Mouse (Mus musculus) spleen, postnatal 4 days (tissue): ENCODE measurements at regions not wholly inside any gene's neighbourhood (a gene's known extent, or its start where the extent isn't known, plus 50 kb on each side); places are given as distances from the start of the nearest gene placed in this dataset.
A peak's percentile ranks its signal among the peaks of the same experiment; 100 is the strongest.

ENCODE experiments used
- DNase-seq, 2 experiments: peaks; one replicate each; pipeline ENCODE4 v3.0.0; 2022; ENCODE audit warnings: low spot score in 2 of 2

DNA sequence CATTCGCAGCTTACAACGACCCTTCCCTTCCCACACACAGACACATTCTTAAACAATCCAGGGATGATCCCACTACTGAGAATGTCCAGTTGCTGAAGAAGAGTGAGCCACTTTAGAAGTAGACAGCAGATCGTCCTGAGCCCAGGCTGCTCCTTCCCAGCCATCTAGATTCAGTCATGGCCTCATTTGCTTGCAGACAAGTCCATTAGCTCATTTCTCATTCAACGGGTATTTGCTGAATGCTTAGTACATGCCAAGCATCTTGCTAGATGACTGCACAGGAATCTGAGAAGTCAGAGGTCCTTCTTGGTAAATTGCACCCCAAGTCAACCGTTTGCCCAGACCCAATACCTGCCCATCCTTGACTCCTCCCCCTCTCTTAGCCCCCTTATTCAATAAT lies 57.8 kb downstream of the Ier5 start:
- no peak for DNase-seq

DNA sequence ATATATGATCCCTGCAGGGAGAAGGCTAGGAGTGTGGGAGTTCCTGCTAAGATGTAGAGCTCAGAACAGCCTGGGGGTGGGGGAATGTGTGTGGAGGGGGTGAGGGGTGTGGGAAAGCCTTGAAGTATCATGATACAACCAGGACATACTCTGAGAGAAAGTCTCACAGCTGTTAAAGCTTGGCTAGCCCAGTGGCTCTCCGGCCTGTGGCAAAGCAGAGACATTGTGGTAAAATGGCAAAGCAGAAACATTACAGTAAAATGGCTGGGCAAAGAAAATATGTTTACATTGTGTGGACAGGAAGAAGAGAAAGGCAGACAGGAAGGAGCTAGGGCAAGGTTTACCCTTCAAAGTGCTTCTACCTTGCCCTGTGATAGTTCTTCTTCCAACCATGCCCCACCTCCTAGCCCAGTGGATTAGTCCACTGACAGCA lies 58.5 kb downstream of the Ier5 start:
- peak; percentile 11 to 60 for DNase-seq

DNA sequence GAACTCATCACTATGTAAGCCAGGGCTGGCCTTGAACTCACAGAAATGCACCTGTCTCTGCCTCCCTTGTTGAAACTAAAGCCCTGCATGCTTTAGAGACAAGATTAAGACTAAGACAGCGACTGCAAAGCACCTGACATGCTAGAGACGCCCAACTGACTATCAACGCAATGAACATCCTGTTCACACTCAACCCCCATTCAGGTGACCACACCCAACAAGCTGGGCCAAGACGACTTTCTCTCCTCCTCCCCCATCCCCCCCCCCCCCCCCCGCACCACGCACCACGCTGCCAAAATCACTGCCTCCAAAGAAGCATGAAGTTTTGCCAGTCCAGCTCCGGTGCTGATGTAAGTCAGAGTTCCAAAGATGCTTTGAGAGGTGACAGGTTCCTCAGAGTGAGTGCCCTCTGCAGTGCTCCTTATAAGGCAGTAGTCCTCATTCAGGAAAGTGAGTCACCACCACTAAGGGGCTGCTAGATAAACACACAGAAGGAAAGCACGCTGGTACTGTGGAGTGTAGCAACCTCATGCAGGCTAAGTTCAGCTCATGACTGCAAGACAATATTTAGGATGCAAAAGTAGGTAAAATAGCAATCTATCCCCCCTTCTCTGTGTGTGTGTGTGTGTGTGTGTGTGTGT lies 59.2 kb downstream of the Ier5 start:
- DNase-seq = no peak

DNA sequence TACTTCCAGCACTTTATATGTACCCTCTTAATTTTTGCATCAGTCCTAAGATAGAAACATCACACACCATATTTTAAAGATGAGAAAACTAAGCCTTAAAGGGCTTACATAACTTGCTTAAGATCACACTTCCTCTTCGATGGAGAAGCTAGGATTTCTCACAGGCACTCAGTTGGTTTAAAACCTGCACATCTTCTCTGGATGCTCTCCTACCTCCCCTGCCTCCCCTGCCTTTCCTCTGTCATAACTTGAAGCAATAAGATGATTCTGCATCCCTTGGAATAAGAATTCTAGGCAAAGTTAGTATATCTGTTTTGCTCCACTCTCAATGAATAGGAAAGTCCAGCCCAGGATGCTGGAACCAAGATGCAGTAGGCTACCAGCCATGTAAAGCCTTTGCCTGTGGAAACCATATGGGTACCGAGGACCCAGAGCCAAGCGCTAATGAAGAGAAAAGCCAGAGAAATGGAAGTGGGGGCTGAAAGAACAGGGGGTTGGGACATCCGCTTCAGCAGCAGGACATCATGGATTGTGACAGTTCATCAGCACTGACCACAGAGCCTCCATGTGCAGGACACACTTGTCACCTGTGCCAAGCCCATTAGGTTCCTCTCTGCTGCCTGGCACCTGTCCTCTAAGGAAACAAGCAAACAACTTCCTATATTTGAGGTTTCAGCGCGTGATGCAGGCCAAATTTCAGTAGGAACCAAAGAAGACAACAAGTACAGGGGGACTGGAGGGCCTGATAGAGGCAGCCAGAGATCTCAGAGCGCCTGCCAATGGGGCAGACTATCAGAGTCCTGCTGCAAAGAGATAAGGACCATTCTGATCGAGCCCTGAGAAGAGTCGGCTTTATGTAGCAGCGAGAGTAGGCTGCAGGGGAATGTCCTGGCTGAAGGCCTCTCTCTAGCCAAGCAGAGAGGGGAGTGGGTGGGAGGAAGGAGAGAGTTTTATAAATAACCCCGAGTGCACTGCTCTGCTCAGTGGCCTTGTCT lies 60.5 kb downstream of the Ier5 start:
- peak; percentile 65 to 76 for DNase-seq

DNA sequence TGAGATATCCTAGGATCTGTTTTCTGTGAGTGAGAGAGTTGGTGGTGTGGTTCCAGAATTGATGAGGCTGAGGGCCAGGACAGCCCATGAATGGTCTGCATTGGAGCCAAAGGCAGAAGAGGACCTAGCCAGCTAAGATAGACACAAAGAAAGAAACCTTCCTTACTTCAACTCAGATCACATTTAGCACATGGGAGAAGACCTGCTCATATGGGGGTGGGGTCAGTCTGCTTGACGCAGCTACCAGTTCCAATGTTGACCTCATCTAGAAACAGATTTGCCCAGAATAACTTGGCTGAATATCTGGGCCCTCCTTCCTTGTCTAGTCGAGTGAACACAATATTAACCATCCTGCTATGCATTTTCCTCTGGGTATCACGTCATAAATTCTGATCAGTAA lies 62.0 kb downstream of the Ier5 start:
- DNase-seq = no peak

DNA sequence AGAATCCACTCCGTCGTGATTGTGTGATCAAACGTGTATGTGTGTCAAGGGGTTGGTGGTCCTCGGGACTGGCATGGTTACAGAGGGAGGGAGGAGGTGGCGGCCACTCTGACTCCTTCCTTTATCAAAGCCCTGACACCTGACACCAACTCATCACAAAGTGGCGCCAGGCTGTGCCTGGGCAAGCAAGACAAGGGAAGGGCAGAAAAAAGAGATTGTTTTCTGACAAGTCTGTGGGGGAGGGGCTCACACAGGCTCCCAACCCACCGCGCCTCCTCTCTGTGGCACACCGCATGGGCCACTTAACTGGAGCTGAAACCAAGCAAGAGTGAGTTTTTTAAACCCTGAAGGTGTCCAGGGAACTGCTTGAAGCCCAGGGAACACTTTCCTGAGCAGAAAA lies 68.5 kb downstream of the Ier5 start:
- peak in 1 of 2 experiments; percentile 60 for DNase-seq

DNA sequence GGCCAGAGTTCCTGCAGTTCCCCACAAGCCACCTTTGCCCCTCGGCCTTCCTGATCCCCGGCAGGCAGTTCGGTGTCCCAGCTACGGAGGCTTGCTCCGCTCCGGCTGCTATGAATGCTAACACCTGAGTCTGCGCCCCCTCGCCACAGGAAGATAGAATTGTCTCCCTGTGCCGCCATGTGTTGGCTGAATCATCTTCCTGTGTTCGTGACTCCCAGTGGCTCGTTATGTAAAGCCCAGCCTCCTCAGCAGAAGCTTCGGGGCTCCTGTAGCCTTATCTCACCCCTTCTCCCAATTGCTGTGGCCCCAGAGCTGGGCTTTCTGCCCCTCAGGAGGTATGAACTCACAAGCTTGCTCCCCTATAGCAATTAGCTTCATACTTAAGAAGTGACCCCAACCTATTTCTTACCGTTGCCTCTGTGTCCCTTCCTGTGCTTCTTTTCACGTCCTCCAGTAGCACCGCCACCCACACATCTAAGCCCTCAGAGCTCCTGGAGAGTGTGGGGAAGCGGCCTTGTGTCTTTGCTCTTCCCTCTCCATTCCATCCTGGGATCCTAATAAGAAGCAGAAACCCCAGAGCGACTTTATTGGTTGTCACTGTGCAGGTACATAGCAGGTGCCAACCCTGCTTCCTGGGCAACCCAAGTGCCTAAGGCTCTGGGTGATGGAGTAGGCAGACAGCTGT lies 70.1 kb downstream of the Ier5 start:
- DNase-seq = peak; percentile 24 to 70

DNA sequence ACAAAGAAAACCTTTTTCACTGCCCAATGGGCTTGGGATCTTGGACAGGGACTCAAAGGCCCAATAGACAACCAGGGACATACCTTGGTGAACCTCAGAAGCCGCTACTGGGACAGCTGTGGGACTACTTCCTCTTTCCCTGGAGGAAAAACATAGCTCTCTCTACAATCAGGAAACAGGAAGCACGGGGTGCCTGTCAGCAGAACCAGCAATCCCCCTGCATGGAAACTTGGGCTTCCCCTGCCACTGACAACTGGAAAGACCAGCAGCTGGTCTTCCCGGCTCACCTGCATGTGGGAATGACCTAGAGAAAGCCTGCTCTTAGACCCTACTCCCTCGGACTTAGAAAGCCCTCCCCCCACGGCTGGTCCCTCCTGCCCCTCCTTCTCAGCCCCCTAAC lies 70.7 kb downstream of the Ier5 start:
- DNase-seq = no peak

DNA sequence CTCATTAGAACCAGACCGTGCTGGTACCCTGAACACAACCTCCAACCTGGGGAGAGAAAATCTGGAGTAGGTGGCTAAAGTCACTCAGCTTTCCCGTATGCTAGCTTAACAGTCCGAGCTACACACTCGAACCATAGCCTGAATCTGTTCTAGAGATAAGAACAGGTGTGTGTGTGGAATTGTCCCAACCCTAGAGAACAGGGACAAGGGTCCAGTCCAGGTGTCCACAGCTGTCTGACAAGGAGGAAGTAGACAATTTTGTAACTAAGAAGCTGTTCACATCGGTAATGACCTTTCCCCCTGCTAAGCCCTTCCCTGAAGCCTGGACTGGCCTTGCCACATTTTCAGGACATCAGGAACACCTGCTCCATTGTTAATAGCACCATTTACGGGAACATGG lies 71.3 kb downstream of the Ier5 start:
- no peak for DNase-seq

DNA sequence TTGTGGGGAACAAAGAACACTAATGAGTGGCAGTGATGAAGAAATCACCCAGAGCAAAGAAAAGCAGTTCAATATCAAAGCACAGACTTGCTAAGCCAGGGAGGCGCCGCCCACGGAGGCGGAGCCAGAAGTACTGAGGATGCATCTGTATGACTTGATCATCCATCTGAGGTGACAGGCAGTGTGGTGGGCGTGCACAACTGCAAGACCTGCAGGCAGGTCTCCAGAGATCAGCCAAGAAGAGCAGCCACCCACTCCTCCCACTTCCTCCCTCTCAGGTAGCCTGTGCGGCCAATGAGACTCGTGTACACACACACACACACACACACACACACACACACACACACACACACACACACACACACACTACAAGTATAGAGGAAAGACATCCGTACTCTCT lies 71.9 kb downstream of the Ier5 start:
- DNase-seq = peak; percentile 74 to 78

DNA sequence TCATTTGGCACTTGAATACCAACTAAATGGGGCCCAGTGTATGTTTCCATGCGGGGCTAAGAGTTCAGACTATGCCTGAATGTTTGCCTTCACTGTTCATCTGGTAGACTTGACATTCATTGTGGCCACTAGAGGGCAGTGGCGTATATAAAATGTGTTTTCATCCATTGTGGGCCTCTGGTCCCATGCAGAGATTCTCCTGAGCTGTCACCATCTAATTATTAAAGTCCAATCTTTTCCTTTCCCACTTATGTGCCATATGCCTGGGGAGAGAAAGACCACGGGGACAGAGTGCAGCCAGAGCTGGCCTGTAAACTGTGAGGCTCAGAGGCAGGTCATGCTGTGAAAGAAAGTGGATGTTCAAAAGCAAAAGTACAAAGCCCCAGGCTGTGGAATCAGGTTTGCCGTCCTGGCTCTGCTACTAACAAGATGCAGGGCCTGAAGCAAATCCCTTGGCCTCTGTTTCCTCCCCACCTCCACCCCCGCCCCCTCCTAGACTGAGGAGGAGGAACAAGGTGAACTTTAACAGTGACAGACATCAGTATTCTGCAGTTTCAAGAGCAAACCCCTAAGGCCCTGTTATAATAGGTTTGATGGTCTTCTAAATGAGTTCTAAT lies 73.5 kb downstream of the Ier5 start:
- peak; percentile 73 to 89 for DNase-seq

DNA sequence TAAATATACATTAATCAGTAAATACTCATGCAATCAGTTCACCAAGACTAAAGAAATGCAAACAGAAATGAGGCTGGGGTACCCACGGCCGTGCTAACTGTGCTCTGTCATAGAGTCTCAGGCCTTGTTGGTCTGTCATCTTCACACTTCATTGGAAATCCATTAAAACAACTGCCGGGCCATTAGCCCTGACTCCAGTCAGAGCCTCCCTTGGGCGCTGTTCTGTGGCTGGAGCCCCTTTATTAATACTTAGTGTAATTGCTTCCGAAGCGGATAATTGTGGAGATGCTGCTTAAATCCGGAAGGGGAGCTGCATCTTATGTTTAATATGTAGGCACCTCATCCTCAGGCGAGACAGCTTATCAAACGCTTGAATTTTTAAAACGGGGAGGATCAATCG lies 76.1 kb downstream of the Ier5 start:
- DNase-seq = no peak

DNA sequence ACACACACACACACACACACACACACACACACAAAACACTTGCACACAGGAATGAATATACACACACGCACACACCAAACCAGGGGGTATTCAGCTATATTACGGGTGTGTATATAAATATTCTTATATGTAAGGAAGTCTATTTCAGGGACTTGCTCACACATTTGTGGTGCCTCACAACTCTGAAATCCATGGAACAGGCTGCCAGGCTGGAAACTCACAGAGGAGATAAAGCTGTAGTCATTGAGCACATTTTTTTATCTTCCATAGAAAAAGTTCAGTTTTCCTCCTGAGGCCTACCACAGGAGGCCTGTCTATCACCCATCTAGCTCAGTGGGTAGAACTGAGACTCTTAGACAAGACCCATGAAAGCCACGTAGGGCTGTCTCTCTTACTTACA lies 83.8 kb downstream of the Ier5 start:
- DNase-seq = no peak

DNA sequence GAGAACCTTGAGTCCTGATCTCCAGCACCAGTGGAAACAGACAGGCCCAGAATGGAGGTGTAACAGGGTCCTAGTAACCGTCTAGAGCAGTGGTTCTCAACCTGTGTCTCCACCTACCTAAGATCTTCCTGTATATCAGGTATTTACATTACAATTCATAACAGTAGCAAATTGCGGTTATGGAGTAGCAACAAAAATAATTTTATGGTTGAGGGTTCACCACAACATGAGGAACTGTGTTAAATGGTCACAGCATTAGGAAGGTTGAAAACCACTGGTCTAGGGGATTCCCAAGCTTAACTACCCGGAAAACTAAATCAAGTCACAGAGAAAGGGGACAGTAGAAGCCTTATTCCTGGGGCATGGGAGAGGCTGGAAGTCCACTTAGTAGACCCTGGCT lies 84.5 kb downstream of the Ier5 start:
- no peak for DNase-seq

DNA sequence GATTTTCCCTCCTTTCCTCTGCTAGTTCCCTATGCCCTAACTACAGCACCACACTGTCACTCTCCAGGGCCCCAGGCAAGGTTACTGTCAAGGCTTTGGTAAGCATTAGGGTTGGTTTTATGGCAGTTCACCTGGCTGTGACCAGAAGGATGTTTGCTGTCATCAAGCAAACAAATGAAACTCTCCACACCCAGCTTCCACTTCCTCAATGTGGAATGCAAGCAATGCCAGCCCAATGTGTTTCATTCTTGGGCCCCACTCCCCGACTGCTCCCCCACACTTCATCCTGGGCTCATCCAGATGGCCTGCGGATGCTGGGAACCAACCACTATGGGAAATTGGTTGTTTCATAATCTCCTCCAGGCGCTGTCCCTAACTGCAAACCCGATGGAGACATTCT lies 85.7 kb downstream of the Ier5 start:
- no peak for DNase-seq

DNA sequence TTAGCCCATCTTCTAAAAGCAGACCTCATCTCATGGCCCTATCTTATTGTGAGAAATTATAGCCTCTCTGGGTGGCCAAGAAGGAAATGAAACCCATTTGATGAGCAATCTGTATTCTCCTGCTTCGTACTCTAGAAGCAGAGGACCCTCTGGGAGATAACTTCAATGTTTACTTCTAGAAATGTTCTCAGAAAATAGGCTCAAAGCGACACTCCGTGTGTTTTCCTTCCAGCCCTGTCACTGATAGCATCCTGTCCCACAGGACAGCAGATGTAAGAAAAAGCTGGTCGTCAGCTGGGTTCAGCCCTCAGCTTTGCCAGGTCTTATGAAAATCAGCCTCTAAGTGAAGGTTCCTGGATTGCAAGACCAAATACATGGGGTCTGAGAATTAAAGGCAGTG lies 86.1 kb downstream of the Ier5 start:
- DNase-seq = no peak

DNA sequence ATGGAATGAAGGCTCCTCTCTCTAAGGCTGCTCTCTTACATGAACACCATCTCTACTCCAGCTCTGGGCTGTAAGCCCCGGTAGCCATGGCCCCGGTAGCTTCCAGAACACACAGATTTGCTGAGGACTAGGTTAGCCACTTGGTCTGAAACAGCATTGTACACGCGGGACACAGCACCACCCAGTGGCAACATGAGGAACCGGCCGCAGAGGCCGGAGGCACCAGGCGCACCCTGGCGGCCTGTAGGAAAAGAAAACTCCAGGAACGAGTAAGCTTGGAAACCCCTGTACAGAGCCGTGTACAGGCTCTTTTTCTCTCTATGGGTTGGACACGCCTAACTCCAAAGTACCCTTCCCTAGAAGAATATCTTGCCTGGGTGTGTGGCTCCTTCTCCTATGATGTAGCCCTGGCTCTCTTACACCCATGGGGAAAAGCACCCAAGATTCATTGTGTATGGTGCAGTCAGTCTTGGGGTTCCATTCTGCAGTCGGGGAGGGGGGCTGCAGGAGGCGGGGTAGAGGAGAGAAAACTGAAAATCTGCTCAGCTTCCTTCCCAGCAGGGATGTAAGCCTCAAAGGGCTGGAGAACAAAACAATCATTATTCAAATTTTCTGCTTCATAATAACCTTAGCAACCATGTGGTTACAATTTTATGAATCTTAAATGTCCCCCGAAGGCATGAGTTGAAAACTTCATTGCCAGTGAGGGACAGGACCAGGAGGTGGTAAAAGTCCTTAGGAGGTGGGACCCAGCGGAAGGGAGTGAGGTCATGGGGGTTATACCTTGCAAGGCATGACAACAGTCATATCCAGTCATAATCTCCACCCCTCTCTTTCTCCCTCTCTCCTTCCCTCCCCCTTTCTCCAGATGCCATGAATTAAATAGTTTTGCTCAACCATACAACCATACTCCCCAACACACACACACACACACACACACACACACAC lies 92.6 kb downstream of the Ier5 start:
- DNase-seq = peak; percentile 74 to 90

DNA sequence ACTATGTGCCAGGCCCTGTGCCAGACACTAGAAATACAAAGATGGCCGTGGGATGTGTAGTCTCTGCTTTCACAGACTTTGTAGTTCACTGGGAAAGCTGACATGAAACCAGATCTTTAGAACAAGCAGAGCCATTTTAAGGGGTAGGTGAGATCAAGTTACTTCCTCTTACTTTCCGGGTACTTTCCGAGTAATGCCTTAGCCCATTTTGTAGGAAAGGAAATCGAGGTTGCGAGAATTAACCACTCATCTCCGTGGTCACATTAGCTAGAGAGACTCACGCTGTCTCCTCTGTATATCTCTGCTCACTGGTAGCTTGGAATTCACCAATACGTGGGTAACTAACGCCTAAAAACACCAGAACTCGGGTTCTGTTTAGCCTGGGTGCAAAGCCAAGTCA lies 93.3 kb downstream of the Ier5 start:
- DNase-seq = no peak

DNA sequence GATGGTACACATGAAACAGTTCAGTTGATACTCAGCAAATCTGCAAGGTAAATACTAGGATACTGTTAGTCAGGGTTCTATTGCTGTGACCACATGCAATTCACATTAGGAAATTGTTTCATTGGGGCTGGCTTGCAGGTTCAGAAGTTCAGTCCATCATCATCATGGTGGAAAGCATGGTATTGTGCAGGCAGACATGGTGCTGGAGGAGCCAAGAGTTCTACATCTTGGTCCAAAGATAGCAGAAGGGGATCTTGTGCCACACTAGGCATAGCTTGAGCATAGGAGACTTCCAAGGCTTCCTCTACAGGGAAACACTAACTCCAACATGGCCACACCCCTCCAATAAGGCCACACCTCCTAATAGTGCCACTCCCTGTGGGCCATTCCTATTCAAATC lies 99.1 kb downstream of the Ier5 start:
- no peak for DNase-seq

DNA sequence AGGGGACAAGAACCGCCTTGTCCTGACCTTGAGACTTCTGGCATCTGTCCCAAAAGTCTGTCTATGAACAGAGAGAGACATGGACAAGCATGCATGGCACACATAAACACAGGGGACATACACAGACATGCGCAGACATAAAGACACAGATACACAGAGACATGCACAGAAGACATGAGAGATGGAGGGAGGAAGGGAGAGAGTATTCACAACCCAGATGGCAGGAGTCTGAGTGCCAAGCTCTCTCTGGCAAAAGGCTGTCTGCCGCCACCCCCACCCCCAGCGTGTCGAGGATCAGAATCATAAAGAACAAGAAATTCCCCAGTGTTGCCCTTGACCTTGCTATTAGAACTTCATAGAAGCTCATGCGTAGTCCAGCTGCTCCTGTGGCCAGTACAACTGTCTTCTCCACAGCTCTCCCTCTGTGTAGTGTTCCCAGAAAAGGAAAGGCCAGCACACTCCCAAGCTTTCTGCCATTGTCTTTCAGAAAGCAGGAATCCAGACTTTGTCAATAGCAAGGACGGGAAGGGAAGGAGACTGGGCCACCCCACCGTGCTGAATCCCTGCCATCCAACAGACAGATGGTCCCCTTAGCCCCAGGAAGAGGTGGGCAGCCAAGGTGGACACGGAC lies 99.8 kb downstream of the Ier5 start:
- no peak for DNase-seq
